Mouse (Mus musculus): ENCODE data around the gene Fam171a1. TPM values are rescaled to one million over a fixed set of nuclear protein-coding genes. Genes with fewer than 3 reads are reported as not detected.

The Fam171a1 gene
- polyA plus RNA-seq, 2 experiments, result 1.7 to 2.4 TPM

DNA sequence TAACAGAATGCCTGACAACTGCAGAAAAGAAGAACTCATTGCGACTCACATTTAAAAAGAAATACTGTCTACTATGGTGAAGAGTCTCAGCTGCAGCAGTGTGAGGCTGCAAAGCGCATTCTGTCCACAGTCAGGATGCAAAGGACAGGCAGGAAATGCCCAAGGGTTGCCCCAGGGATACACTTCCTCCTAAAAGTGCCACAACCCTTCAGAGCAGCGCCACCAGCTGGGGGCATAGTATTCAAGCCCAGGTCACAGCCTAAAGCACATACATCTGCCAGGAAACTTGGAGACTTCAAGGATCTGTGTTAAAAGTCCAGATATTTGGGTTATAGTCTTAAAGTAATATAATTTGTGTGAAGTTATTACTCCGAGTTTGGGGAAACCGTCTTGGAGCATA, 71.3 kb downstream of the Fam171a1 start:
- TF ChIP-seq CTCF (IDR thresholded peaks at IDR 0.05; ENCODE audit: low read depth) (peak; percentile 30), EP300 (IDR thresholded peaks at IDR 0.05; ENCODE audit: low read depth) (no peak)

DNA sequence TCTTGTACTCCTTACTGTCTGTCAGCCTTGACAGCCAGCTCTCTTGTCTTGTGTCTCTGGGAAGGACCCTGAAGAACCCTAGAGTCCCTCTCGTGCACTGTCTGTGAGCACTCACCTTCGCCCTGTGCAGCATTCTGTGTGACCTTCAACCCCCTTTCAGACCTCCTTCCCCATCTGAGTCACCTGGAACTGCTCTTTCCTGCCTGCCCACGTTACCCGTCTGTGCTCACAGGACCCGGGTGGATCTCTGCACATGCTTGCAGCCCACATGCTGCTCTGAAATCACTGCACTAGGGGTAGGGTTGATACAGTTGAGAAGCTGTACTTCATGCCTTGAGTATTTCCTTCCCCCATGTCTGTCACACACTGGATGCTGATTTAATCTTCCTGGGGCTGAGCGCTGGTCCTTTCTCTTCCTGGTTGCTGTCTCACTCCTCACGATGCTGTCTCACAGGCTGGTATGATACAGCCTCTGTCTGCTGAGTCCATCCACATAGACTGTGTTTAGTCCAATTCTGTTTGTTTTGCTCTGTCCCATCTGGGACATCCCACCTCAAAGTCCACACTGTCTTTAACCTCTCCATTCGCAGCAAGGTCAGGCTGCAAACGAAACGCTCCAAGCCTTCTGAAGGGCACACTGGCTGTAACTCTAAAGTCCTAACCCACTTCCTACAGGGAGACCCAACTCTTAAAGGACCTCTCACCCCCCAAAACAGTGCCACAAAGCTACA, 74.9 kb downstream of the Fam171a1 start:
- H3K27ac ChIP-seq, result no peak overlapping the region
- H3K27me3 ChIP-seq (ENCODE audit: control insufficient read depth, insufficient read depth, low read length), result no peaks in the 10 kb centered on the region
- 56% methylated on average over 10 of the region's 10 CpGs for WGBS (ENCODE audit: insufficient replicate concordance)
- no peaks in the 10 kb centered on the region for H3K9me3 ChIP-seq (ENCODE audit: control insufficient read depth, low read length)
- H3K9ac ChIP-seq (replicated peaks), result no peak overlapping the region
- no peak for TF ChIP-seq EP300 (IDR thresholded peaks at IDR 0.05; ENCODE audit: low read depth)
- no peak for TF ChIP-seq CTCF (IDR thresholded peaks at IDR 0.05; ENCODE audit: low read depth)
- peaks cover 0 to 8% of the 10 kb centered on the region in 2 experiments; a peak in 1 of 4 replicates for H3K4me1 ChIP-seq (replicated peaks; ENCODE audit: control insufficient read depth in 2 of 2, insufficient read depth in 2 of 2, low read length in 1 of 2)
- no peak overlapping the region for H3K4me3 ChIP-seq (ENCODE audit: insufficient read depth in 1 of 2, low read depth in 2 of 2, low read length in 2 of 2)
- DNase-seq (ENCODE audit: low read depth in 3 of 3, low spot score in 3 of 3) (no peak), ATAC-seq (ENCODE audit: insufficient read depth) (no peak)
- H3K36me3 ChIP-seq (replicated peaks; ENCODE audit: control insufficient read depth, insufficient read depth, low read depth), result no peaks in the 10 kb centered on the region
- no peak overlapping the region for H3K4me2 ChIP-seq (ENCODE audit: low read depth)

More for the DNA sequence above, 71.3 kb downstream of the Fam171a1 start:
- Histone ChIP-seq H3K4me1 (replicated peaks; ENCODE audit: control insufficient read depth in 2 of 2, insufficient read depth in 2 of 2, low read length in 1 of 2) (peaks cover 0 to 8% of the 10 kb centered on the region in 2 experiments; a peak in 1 of 4 replicates), H3K4me3 (ENCODE audit: insufficient read depth in 1 of 2, low read depth in 2 of 2, low read length in 2 of 2) (no peak overlapping the region), H3K27me3 (ENCODE audit: control insufficient read depth, insufficient read depth, low read length) (no peaks in the 10 kb centered on the region), H3K9me3 (ENCODE audit: control insufficient read depth, low read length) (no peaks in the 10 kb centered on the region), H3K4me2 (ENCODE audit: low read depth) (no peak overlapping the region), H3K27ac (no peak overlapping the region), H3K9ac (replicated peaks) (no peak overlapping the region), H3K36me3 (replicated peaks; ENCODE audit: control insufficient read depth, insufficient read depth, low read depth) (no peaks in the 10 kb centered on the region)
- ATAC-seq (ENCODE audit: insufficient read depth) (no peak), DNase-seq (ENCODE audit: low read depth in 3 of 3, low spot score in 3 of 3) (no peak)
- 44% methylated on average over 5 of the region's 5 CpGs for WGBS (ENCODE audit: insufficient replicate concordance)

DNA sequence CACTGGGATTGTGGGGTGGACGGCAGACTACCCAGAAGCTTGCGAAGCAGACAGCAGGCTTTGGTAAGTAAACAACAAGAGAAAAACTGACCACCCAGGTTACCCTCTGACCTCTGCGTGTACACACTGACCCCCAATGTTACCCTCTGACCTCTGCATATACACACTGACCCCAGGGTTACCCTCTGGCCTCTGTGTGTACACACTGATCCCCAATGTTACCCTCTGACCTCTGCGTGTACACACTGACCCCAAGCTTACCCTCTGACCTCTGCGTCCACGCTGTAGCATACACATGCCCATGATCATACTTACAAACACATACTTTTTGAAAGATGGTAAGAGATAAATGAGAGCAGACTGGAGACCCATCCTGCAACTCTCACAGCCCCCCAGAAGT, 77.1 kb downstream of the Fam171a1 start:
- TF ChIP-seq CTCF (IDR thresholded peaks at IDR 0.05; ENCODE audit: low read depth), result no peak
- no peak for TF ChIP-seq EP300 (IDR thresholded peaks at IDR 0.05; ENCODE audit: low read depth)
- DNase-seq (ENCODE audit: low read depth in 3 of 3, low spot score in 3 of 3), result no peak
- WGBS (ENCODE audit: insufficient replicate concordance), result 75% methylated on average over 6 of the region's 6 CpGs
- 0 out of 2 replicates have a peak, but pooled peaks have one; percentile 26 for ATAC-seq (ENCODE audit: insufficient read depth)
- Histone ChIP-seq H3K4me2 (ENCODE audit: low read depth) (no peak overlapping the region), H3K36me3 (replicated peaks; ENCODE audit: control insufficient read depth, insufficient read depth, low read depth) (no peaks in the 10 kb centered on the region), H3K9ac (replicated peaks) (no peak overlapping the region), H3K9me3 (ENCODE audit: control insufficient read depth, low read length) (no peaks in the 10 kb centered on the region), H3K27me3 (ENCODE audit: control insufficient read depth, insufficient read depth, low read length) (no peaks in the 10 kb centered on the region), H3K4me1 (replicated peaks; ENCODE audit: control insufficient read depth in 2 of 2, insufficient read depth in 2 of 2, low read length in 1 of 2) (peaks cover 0 to 8% of the 10 kb centered on the region in 2 experiments; a peak in 1 of 4 replicates), H3K4me3 (ENCODE audit: insufficient read depth in 1 of 2, low read depth in 2 of 2, low read length in 2 of 2) (no peak overlapping the region), H3K27ac (no peak overlapping the region)

DNA sequence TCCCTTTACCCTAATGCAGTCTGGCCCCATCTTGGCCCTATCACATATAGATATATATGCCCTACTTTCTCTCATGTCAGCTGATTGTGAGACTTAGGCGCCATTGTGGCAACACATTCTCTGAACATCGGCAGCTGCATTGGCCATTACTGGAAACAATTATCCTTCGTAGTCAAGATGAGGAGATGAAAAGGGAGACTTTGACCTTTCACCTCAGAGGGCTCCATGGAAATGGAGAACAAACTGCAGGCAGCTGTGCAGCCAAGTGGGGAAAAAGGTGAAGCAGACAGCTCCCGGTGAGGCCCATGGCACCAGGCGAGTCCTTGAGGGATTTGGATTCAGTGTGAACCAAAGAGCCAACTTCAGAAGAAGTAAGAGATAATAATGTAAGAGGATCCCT, 81.5 kb downstream of the Fam171a1 start:
- 67% methylated on average over 5 of the region's 5 CpGs for WGBS (ENCODE audit: insufficient replicate concordance)
- DNase-seq (ENCODE audit: low read depth in 3 of 3, low spot score in 3 of 3), result no peak
- no peak overlapping the region for H3K9ac ChIP-seq (replicated peaks)
- H3K9me3 ChIP-seq (ENCODE audit: control insufficient read depth, low read length), result no peaks in the 10 kb centered on the region
- ATAC-seq (ENCODE audit: insufficient read depth), result no peak
- H3K4me1 ChIP-seq (replicated peaks; ENCODE audit: control insufficient read depth in 2 of 2, insufficient read depth in 2 of 2, low read length in 1 of 2), result no peaks in the 10 kb centered on the region
- H3K36me3 ChIP-seq (replicated peaks; ENCODE audit: control insufficient read depth, insufficient read depth, low read depth), result no peaks in the 10 kb centered on the region
- H3K27ac ChIP-seq, result no peak overlapping the region
- no peaks in the 10 kb centered on the region for H3K27me3 ChIP-seq (ENCODE audit: control insufficient read depth, insufficient read depth, low read length)
- H3K4me2 ChIP-seq (ENCODE audit: low read depth), result no peak overlapping the region
- H3K4me3 ChIP-seq (ENCODE audit: insufficient read depth in 1 of 2, low read depth in 2 of 2, low read length in 2 of 2), result no peak overlapping the region
- TF ChIP-seq CTCF (IDR thresholded peaks at IDR 0.05; ENCODE audit: low read depth) (no peak), EP300 (IDR thresholded peaks at IDR 0.05; ENCODE audit: low read depth) (no peak)

DNA sequence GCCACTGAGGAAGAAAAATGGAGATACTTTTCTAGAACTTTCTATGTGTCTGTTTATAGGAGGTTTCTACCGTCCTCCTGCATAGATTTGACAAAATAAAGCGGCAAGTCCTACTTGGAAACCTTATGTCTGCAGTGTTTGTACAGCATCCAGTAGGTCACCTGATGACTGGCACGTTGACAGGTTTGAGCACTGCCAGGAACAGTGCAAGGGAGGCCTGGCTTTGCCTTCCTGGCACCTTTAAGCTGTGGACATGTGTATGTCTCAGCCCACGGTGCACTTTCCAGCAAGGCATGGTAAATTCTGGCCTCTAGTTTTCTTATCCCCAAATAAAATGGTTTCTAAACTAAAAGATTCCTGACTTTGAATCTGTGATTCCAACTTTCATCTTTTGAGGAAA, 86.4 kb downstream of the Fam171a1 start:
- no peak overlapping the region for H3K4me2 ChIP-seq (ENCODE audit: low read depth)
- no peak for TF ChIP-seq EP300 (IDR thresholded peaks at IDR 0.05; ENCODE audit: low read depth)
- TF ChIP-seq CTCF (IDR thresholded peaks at IDR 0.05; ENCODE audit: low read depth), result no peak
- H3K4me1 ChIP-seq (replicated peaks; ENCODE audit: control insufficient read depth in 2 of 2, insufficient read depth in 2 of 2, low read length in 1 of 2), result no peaks in the 10 kb centered on the region
- no peak overlapping the region for H3K9ac ChIP-seq (replicated peaks)
- no peak overlapping the region for H3K4me3 ChIP-seq (ENCODE audit: insufficient read depth in 1 of 2, low read depth in 2 of 2, low read length in 2 of 2)
- 62% methylated on average over 4 of the region's 4 CpGs for WGBS (ENCODE audit: insufficient replicate concordance)
- no peak for ATAC-seq (ENCODE audit: insufficient read depth)
- no peaks in the 10 kb centered on the region for H3K27me3 ChIP-seq (ENCODE audit: control insufficient read depth, insufficient read depth, low read length)
- no peak overlapping the region for H3K27ac ChIP-seq
- DNase-seq (ENCODE audit: low read depth in 3 of 3, low spot score in 3 of 3), result no peak
- no peaks in the 10 kb centered on the region for H3K36me3 ChIP-seq (replicated peaks; ENCODE audit: control insufficient read depth, insufficient read depth, low read depth)
- no peaks in the 10 kb centered on the region for H3K9me3 ChIP-seq (ENCODE audit: control insufficient read depth, low read length)

Measured in liver, embryonic 14.5 days (tissue).